Mouse (Mus musculus): Measurements from ENCODE around the gene Cdsn. TPM values are rescaled to one million over a fixed set of nuclear protein-coding genes. Genes with fewer than 3 reads are reported as not detected.
A peak's percentile ranks its signal among the peaks of the same experiment; 100 is the strongest.

Cdsn gene
- polyA plus RNA-seq, 1 experiment = 1.1 TPM

GRCm38 (mm10) chr17:35570836-35571235, 18.9 kb downstream of the Cdsn start:
- DNase-seq (ENCODE audit: low spot score) = no peak

- no peak for DNase-seq (ENCODE audit: low spot score)
Measured at GRCm38 (mm10) chr17:35571477-35571876, 19.5 kb downstream of the Cdsn start.

- no peak for DNase-seq (ENCODE audit: low spot score)
Measured at GRCm38 (mm10) chr17:35578211-35578610, 26.3 kb downstream of the Cdsn start.

GRCm38 (mm10) chr17:35582900-35583299, 31.0 kb downstream of the Cdsn start:
- no peak for DNase-seq (ENCODE audit: low spot score)

GRCm38 (mm10) chr17:35584330-35584937, 32.5 kb downstream of the Cdsn start:
- peak; percentile 62 for DNase-seq (ENCODE audit: low spot score)

GRCm38 (mm10) chr17:35587291-35587690, 35.4 kb downstream of the Cdsn start:
- no peak for DNase-seq (ENCODE audit: low spot score)

- no peak for DNase-seq (ENCODE audit: low spot score)
Measured at GRCm38 (mm10) chr17:35588387-35588786, 36.5 kb downstream of the Cdsn start.

- peak; percentile 44 for DNase-seq (ENCODE audit: low spot score)
Measured at GRCm38 (mm10) chr17:35590410-35591218, 38.7 kb downstream of the Cdsn start.

- DNase-seq (ENCODE audit: low spot score) = no peak
Measured at GRCm38 (mm10) chr17:35591219-35591578, 39.3 kb downstream of the Cdsn start.

GRCm38 (mm10) chr17:35591731-35592130, 39.8 kb downstream of the Cdsn start:
- no peak for DNase-seq (ENCODE audit: low spot score)

GRCm38 (mm10) chr17:35592131-35592530, 40.2 kb downstream of the Cdsn start:
- DNase-seq (ENCODE audit: low spot score) = no peak

GRCm38 (mm10) chr17:35593786-35594185, 41.9 kb downstream of the Cdsn start:
- no peak for DNase-seq (ENCODE audit: low spot score)

- no peak for DNase-seq (ENCODE audit: low spot score)
Measured at GRCm38 (mm10) chr17:35594456-35594855, 42.5 kb downstream of the Cdsn start.

- no peak for DNase-seq (ENCODE audit: low spot score)
Measured at GRCm38 (mm10) chr17:35597399-35597798, 45.5 kb downstream of the Cdsn start.

- no peak for DNase-seq (ENCODE audit: low spot score)
Measured at GRCm38 (mm10) chr17:35601249-35601648, 49.3 kb downstream of the Cdsn start, which contains the start of gene Sfta2. Gene Sfta2 (plus strand): TSS chr17:35601549.

GRCm38 (mm10) chr17:35601736-35602354, 49.9 kb downstream of the Cdsn start:
- DNase-seq (ENCODE audit: low spot score) = no peak

Other genes with a start within 250 kb of the Cdsn start
- gene H2-Q1, start 231.7 kb upstream of the Cdsn start, polyA plus RNA-seq (2012; rRNA removed) = 0.19 TPM in 2 replicates
- gene H2-Q2, start 209.9 kb upstream of the Cdsn start, polyA plus RNA-seq (2012; rRNA removed) = 3.0 and 3.4 TPM in 2 replicates
- 69.6 and 78.7 TPM in 2 replicates for gene H2-Q4, start 172.5 kb upstream of the Cdsn start, polyA plus RNA-seq (2012; rRNA removed)
- 31.9 and 38.8 TPM in 2 replicates for gene H2-Q6, start 127.3 kb upstream of the Cdsn start, polyA plus RNA-seq (2012; rRNA removed)
- 56.1 and 64.7 TPM in 2 replicates for gene H2-Q7, start 113.0 kb upstream of the Cdsn start, polyA plus RNA-seq (2012; rRNA removed)
- gene H2-Q10, start 82.0 kb upstream of the Cdsn start, polyA plus RNA-seq (2012; rRNA removed) = 0.80 and 1.4 TPM in 2 replicates
- not detected in 2 replicates for gene Pou5f1, start 46.1 kb upstream of the Cdsn start, polyA plus RNA-seq (2012; rRNA removed)
- 9.6 and 11.5 TPM in 2 replicates for gene Tcf19, start 35.3 kb upstream of the Cdsn start, polyA plus RNA-seq (2012; rRNA removed)
- 15.3 and 16.2 TPM in 2 replicates for gene Cchcr1, start 35.0 kb upstream of the Cdsn start, polyA plus RNA-seq (2012; rRNA removed)
- gene Psors1c2, start 18.9 kb upstream of the Cdsn start, polyA plus RNA-seq (2012; rRNA removed) = 0.12 and 0.15 TPM in 2 replicates
- not detected in 2 replicates for gene 2300002M23Rik, start 15.3 kb downstream of the Cdsn start, polyA plus RNA-seq (2012; rRNA removed)
- not detected in 2 replicates for gene Sfta2, start 49.4 kb downstream of the Cdsn start, polyA plus RNA-seq (2012; rRNA removed)
- gene Gm9573, start 74.5 kb downstream of the Cdsn start, polyA plus RNA-seq (2012; rRNA removed) = not detected in 2 replicates
- 0.04 and 0.07 TPM in 2 replicates for gene Mucl3, start 91.6 kb downstream of the Cdsn start, polyA plus RNA-seq (2012; rRNA removed)
- gene Vars2, start 115.5 kb downstream of the Cdsn start, polyA plus RNA-seq (2012; rRNA removed) = 21.3 and 21.8 TPM in 2 replicates
- 19.8 and 22.4 TPM in 2 replicates for gene Gtf2h4, start 121.6 kb downstream of the Cdsn start, polyA plus RNA-seq (2012; rRNA removed)
- gene Ddr1, start 152.5 kb downstream of the Cdsn start, polyA plus RNA-seq (2012; rRNA removed) = 20.2 and 28.6 TPM in 2 replicates